Mouse (Mus musculus) right cerebral cortex, postnatal 10 days (tissue): ENCODE data around the gene Cdpf1.
A peak's percentile ranks its signal among the peaks of the same experiment; 100 is the strongest.

Experiments used
- DNase-seq, 2 experiments: peaks; one replicate each; pipeline ENCODE4 v3.0.0; 2021; ENCODE audit warnings: low spot score in 2 of 2

Gene Cdpf1

DNA sequence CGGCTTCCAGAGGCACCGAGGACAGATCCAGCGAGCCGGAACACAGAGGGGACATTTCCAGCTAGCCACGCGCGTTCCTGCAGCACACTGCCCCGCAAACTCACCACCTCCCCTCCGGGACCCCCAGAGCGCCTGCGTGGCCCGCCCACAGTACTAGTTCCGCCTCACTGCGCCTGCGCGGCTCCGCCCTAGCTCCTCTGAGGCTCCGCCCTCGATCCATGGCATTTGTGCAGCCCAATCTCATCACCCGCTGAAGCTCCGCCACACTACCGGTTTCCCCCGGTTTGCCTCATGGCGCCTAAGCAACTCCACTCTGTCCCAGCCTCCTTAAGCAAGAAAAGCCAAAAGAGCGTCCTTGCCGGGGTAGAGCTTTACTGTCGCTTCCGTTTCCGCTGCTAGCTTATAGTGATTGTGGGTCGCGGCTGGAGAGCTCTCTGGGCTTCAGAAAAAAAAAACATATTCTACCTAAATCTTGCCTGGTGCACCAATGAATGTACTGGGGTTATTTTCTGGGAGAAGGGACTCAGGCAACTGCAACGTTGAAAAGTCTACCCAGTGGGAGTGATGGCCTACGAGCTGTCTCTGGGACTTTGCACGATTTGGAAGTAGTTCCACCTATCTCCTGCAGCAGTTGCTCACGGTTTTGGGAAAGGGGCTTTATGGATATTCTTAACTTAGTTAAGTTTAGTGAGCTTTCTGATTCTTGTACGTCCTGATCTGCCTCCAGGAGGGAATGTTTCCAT is at the start of gene Cdpf1:
Cdpf1 (minus strand) TSS at position 163 of the 743 bp plus-strand sequence.
- DNase-seq = peak; percentile 99

DNA sequence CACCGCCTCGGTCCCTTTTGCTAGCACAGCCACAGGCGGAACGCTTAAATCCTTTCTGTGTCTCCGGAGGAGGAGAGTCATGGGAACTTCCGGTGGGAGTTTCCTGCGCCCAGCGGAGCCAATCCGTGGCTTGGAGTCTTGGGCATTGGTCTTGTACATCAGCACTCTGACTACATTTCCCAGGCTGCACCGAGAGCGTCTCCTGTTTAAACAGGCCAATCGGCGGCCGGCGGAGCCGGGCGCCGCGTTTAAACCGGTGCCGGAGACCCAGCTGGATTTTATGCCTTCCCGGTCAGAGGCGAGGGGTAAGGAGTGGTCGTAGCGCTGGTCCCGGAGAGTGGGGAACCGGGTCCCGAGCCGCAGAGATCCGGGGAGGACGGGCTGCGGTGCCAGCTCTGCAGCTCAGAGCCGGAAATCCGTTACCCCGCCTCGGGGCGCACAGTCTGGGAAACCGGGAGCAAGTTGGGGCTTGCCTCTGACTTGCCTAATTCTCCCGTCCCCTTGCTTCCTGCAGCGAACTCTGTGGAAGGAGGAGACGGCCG is 48.1 kb upstream of the Cdpf1 start, which contains the start of gene Gtse1:
Gtse1 (plus strand) TSS at position 256 of the 542 bp plus-strand sequence.
- DNase-seq = peak; percentile 97 to 99

DNA sequence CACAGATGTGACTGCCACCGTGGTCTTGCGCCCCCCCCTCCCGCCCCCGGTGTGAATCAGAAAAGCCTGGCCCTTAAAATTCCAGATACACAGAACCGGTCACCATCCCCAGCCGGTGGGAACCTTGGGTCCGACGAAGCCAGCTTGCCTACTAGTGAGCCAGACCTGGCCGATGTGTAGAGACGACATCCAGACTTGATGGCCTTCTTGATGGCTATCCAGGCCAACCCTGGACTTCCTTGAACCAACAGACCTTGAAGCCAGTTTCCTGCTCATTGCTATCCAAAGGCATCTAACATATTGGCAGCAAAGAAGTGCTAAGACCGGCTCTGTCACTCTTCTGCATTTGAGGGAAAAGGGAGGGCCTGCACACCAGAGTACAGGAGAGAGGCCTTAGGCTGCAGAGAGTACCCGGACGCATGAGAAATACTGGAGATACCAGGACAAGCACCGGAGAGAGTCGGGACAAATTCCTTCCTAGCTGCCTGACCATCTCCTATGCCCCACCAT is 47.5 kb upstream of the Cdpf1 start:
- DNase-seq = no peak

DNA sequence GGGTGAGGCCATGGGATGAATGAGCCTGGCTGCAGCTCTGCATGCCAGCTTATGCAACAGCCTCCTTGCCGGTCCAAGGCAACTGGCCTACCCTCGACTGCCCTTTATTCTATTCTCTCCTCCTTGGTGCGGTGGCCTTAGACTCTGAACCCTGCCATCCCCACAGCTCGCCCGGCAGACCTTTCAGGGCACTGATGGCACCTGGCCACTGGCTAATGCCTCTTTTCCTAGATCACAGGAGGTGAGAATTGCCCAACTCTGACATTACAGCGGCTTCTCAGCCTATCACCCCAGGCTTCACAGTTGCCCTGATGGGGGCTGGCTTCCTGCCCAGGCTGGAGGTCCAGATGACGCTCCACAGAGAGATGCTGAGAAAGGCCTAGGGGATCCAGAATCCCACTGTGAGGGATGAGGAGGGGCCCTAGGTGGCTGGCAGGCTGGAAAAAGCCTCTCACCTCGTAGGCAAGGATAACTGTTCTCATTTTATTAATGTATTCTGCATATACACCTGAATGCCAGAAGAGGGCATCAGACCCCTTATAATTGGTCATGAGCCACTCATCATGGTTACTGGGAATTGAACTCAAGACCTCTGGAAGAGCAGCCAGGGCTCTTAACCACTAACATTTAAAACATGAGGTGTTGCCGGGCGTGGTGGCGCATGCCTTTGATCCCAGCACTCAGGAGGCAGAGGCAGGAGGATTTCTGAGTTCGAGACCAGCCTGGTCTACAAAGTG is 40.3 kb upstream of the Cdpf1 start:
- DNase-seq = no peak

DNA sequence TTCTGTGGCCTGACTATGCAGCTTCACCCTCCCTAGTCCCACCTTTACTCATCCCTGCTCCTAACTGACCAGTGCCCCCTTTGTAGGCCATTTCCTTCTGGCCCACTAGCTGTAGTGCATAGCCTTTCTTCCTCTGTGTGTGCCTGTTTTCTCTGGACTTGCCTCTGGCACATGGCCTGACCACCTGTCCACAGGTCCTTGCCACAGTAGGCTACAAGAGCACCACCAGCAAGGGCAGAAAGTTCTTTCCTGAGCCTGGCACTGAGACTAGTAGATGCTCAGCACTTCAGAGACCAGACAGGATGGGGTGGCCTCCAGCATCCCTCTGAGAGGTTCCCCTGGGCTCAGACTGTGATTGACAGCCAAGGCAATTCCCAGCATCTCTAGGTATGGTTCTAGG is 33.6 kb upstream of the Cdpf1 start:
- DNase-seq = no peak

DNA sequence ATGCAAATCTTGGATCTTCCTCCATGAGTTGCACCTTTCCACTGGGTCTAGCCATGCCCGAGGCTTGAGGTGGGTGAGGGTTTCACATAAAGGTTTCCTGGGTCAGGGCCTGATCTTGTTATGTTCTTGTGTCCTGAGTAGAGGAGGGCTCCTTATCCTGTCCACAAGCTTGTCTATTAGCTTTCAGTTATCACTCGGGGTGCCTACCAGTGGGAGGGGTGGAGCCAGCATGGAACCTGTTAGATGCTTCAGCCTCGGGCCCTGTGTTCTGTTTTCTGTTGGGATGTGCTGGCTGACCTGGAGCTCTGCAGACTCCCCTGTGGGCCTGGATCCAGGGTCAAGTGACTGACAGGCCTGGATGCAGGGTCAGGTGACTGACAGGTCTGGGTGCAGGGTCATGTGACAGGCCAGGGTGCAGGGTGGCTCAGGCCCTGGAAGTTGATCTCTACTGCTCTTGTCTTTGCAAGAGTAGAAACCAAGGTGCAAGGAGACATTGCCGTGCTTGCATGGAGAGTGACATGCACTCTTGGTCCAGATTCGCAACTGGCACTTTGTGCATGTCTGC is 30.4 kb upstream of the Cdpf1 start:
- DNase-seq = no peak

DNA sequence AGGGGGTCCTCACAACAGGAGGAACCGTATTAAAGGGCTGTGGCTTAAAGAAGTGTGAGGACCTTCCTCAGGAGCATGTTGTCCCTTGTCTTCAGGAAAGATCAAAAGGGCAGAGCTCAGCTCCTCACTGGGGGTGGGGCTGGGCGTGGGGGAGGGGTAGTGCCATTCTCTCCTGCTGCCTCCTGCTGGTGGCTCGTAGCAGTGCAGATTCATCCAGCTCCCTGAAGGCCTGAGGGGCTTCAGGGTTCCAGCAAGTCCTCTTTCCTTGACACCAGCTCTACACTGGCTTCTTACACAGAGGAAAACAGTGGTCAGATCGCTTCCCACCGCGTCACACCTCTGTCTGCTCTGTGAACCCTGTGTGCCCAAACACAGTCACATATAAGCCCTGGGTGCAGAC is 29.5 kb upstream of the Cdpf1 start:
- no peak for DNase-seq

DNA sequence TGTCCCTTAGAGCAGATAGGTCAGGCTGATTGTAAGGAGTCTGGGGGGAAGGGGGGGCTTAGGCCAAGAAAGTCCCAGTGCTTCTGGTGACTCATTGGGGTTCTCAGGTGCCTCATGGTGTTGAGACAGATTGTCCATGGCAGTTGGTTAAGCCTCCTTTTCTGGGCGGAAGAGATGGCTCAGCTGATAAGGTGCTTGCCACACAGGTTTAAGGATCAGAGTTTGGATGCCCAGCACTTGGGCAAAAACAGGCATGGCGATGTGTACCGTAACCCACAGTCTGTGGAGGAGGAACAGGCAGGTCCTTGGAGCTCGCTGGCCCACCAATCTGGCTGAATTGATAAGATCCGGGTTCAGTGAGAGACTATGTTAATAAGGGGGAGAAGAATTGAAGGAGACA is 25.4 kb upstream of the Cdpf1 start:
- DNase-seq = no peak

DNA sequence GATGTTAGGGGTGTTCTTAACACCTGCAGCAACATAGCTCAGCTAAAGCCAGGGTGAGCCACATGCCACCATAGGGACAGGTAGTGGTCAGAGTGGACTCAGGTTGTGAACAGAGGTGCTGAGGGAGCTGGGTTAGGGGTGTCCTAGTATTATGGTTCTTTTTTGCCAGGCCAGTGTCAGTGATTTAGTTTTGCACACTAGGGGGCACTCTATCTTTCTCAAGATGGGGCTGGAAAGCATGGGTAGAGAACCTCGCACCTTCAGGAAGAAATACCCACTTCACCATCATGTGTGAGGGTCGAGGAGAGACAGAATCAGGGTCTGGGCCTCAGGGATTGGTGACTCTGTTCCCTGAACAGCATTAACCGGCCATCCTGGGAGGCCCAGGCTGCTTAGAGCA is 23.8 kb upstream of the Cdpf1 start:
- DNase-seq = no peak

DNA sequence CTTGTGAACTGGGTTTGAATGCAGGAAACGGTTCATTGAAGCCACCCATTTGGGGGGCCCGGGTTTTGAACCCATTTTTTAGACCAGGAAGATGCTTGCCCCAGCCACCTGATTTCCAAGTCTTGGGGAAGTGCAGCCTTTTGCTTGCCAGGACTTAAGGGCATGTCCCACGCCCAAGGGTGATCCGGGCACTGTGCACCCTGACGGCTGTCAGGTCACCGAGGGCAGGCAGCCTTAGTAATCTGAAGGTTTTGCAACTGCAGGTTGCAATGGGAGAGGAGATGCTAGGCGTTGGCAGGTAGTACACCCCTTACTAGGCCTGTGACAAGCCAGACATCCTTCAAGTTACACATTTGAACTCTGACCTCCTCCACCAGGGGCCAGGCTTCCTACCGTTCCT is 21.1 kb upstream of the Cdpf1 start:
- DNase-seq = no peak

DNA sequence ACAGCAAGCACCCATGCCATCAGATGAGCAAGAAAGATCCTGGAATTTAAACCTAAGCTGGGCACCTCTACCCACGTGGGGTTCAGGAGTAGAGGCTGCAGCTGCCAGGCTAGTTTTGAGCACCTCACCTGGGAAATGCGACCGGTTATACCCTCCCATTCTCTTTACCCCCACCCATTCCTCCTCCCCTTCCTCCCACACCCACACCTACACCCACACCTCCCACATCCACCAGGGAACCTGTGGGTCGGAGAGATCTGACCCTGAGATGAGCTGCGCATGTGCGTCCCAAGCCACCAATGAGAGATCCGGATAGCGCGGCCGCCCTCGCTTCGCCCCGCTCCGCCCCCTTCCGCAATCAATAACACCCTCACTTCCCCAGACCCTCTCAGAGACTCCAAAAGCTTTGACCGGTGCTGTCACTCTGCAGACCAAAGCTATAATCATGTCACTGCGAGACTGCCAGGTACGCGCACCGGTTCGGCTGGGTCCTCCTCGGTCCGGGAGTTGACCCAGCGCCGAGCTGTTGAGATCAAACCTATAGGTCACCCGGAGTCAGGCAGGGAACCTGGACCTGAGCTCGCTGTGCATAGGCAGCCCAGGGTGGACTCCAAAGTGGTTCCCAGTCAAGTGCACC is 20.6 kb upstream of the Cdpf1 start, which contains the start of gene Ttc38:
Ttc38 (plus strand) TSS at position 353 of the 637 bp plus-strand sequence.
- DNase-seq = peak; percentile 88 to 89

DNA sequence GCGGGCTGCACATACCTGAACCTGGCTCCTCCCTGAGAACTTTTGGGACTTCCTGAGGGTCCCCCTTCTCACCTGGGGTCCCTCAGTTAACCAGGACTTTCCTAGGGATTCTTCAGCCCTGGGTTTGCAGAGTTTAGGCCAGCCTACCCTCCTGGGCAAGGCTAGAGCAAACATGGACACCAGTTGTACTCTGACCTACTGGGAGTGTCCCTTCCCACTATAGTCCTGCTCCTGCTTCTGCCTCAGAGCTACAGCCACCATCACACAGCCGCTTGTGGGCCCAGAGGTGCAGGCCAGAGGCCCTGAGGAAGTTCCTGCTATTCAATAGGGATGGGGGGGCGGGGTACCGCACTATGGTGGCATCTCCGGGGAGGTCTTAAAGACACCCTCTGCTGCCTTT is 18.0 kb upstream of the Cdpf1 start:
- DNase-seq = no peak

DNA sequence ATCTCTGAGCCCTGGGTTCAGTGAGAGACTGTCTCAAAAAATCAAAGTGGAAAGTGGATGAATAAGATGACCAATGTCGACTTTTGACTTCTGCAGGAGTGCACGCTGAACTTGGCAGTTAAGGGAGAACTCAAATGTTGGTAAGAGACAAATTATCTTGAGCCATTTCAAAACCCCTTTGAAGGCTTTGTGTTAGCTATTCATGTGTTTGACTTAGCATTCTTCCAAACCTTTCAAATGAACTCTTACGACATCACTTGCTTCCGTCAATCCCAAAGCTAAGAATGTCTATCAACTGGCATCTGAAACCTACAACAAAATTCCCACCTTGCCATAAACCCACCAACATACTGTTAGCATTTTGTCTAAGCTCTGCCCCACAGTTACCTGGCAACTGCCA is 16.6 kb upstream of the Cdpf1 start:
- DNase-seq = no peak

DNA sequence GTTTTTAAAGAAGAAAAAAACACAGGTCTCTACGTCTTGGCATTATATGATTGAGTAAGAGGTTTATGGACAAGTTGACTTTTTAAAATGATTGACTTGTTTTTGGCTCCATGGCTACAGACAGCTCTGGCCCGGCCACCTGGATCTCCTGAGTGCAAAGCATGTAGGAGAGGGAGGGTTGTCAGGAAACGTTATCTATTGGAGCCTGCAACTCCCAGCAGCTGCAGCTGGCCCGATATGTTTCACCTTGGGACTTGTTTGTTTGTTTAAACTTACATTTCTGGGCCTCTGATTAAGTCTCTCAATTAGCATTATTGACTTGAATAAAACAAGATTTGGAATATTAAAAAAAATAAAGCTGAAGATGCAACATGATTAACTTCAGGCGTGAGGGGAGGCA is 15.2 kb upstream of the Cdpf1 start:
- no peak for DNase-seq

DNA sequence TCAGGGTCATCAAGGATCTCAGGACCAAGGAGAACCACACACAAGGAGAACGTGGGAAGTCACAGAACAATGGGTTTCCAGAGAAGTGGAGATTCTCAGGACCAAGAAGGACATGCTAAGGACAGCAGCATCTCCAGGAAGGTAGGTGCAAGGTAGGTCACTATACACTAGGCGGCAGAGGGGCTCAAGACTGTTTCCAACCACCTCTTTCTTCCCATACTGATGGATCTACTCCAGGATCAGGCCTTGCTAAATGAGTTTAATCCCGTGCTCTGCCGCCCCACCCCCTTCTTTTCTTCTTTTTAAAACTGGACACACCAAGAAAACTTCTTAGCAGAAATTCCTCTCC is 10.5 kb upstream of the Cdpf1 start:
- DNase-seq = no peak

DNA sequence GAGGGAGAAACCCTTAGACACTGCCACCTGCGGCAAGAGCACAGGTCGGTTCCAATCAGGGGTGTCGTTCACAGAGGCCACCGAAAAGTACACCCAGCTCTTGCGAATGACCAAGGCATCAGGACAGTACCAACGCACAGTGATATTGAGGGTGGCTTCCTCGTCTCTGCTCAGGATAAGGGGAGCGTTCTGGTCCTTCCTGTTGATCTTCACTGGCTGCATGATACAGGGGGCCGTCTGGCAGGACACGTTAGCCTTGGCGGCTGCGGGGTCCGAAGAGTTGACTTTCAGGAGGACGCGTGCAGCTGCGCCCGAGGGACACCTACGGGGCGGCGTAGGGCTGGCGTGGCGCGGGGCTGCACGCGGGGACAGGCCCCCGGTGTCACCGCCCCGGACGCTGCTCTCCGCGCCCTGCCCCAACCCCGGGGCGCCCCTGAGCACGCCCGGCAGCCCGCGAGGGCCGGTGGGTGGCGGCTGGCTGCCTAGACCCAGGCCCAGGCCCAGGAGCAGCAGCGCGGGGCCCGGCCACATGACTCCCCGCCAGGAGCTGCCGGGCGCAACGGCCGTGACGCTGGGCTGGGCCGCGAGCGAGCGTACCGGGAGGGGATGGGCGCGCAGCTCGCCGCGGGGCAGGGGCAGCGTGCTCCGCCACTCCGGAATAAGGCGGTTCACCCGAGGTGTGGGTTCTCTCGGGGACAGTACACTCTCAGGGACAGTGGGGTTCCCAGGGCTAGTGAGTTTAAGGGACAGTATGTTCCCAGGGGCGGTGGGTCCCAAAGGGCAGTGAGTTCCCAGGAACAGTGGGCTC is 9.9 kb upstream of the Cdpf1 start, which contains the start of gene Pkdrej:
Pkdrej (minus strand) TSS at position 532 of the 808 bp plus-strand sequence.
- DNase-seq = peak; percentile 38 to 52

DNA sequence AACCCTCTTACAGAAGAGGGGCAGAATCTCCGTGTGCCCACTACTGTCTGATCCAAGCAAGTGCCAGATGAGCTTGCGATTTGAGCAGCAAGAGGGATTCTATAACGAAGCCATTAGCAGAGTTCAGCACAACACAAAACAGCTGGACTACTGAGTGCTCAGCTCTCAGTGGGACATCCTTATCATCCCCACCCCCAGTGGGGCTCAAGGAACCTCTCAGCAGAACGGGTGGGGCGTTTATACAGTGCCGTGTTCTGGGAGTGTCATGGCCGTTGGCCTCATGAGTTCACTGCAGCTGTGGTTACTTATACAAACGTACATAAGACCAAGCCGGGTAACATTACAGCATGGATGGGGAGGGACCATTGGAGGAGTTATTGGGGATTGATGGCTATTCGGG is 1.9 kb upstream of the Cdpf1 start:
- no peak for DNase-seq

DNA sequence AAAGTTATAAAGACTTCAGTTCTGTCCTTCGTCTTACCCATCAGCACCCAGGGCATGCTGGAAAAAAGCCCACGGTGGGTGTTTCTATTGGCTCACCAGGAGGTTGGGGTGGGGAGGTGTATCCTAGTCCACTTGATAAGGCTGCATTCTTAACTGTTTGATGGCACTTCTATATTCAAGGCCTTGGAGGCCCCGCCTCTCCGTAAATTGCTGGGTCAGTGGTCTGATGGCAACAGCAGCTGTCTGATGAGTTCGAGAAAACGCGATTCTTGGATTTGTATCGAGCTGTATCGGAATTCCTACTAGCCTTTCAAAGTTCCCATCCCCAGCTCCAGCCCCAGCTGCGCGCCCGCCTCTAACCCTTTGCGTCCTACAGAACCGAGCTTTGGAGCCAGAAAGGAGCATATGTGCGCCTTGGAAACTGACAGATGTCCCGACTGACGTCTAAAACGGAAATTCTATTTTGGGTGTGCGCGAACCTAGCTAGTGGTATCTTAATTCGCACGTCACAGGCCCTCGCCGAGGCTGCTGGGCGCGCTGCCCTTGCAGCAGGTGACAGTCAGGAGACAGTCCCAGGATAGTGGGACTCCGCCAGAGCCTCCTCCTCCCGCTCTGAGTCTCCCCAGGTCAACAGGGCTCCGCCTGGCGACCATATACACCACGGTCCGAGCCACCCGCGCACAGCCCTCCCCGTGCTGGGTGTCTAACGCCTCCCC is 533 bp downstream of the Cdpf1 start:
- DNase-seq = peak; percentile 83 to 92

DNA sequence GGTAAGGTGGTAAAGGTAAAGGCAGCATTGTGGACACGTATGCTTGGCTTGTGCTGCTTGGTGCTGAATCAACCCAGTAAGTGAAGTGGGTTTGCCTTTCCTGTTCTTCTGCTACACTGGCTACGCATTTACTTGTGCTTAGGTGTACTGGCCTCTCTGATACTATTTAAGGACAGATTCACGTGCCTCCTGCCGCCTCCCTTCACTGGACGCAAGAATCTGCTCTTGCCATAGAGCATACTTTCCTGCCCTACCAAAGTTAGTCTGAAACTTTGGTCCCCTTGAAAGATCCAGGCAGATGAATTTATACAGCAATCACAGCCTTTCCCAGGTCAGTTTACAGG is 1.1 kb downstream of the Cdpf1 start:
- DNase-seq = no peak

DNA sequence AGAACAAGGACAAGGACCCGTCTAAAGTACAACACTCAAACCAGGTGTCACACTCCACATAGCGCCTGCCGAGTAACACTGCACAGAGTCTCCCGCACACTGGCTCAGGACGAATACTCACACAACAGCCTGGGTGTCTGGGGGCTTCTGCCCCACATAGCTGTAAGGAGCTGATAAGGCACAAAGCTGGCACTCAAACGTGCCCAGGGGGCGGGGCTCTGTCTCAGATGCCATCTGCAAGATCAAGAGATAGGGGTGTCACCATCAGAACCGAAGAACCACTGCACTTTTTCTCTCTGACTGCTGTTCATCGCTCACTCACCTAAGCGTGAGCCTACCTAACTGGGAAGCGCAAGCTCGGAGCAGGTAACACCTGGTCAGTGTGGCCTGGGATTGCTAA is 2.4 kb downstream of the Cdpf1 start:
- no peak for DNase-seq

DNA sequence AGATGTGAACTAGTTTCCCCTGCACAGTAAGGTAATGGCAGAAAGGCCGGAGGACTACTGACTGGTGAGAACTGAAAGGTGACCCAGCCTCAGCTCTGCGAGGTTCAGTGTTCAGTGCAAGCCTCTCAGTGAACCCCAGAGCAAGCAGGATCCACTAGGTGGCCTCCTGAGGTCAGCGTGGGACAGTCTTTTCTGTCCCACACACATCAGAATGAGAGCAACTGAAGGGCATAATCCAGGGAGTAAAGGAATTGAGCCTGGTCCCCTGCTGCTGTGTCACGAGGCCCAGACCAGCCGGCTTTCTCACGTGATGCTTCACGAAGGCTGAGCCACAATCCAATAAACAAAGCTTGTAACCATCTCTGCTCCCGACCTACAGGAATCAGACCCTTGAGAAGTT is 3.1 kb downstream of the Cdpf1 start:
- DNase-seq = no peak
